Mouse (Mus musculus) heart, postnatal 25 days (tissue): ENCODE data around the gene Dctn1. TPM values are rescaled to one million over a fixed set of nuclear protein-coding genes. Genes with fewer than 3 reads are reported as not detected.

Experiments
- DNase-seq: peaks from one replicate; pipeline ENCODE4 v3.0.0; 2022; ENCODE audit warnings: low spot score
- intact Hi-C: fragments of 180-260 bp; cut with DNase I; formaldehyde crosslinking; loops from one replicate; pipeline ENCODE4 v1.15.1; 2025
- total RNA-seq, 2 experiments: library from RNA; stranded (reverse); gene quantifications; 2 replicates each; pipeline ENCODE4 v1.2.3; 2021

Gene Dctn1
- total RNA-seq, 2 experiments from 2014 or later: 134 to 136 TPM

- no peak for DNase-seq
- intact Hi-C loops: loop anchor here (10.0 kb wide), 1 partner anchor 464 kb away; the partner anchor contains the start of gene Cd207
Measured at GRCm38 (mm10) chr6:83210495-83210894, 44.8 kb downstream of the Dctn1 start.

- intact Hi-C loops: loop anchor here (10.0 kb wide), 1 partner anchor 463 kb away; the partner anchor contains the start of gene Cd207
- DNase-seq: no peak
Measured at GRCm38 (mm10) chr6:83211526-83211925, 45.8 kb downstream of the Dctn1 start.

GRCm38 (mm10) chr6:83215002-83215666 is 49.4 kb downstream of the Dctn1 start:
- DNase-seq: no peak
- intact Hi-C loops: loop anchor here (2.0 to 10.0 kb wide), 2 partner anchors 64 to 460 kb away; partner anchors contain the start of gene Cd207

GRCm38 (mm10) chr6:83219814-83220213 is 54.1 kb downstream of the Dctn1 start, which contains the start of gene Slc4a5:
TSS of gene Slc4a5 (plus strand) at chr6:83219828.
- DNase-seq: no peak
- intact Hi-C loops: loop anchor here (5.0 to 10.0 kb wide), 2 partner anchors 47 to 455 kb away; partner anchors contain the start of gene Cd207

- DNase-seq: no peak
- intact Hi-C loops: no loop called here
Measured at GRCm38 (mm10) chr6:83231486-83231885, 65.8 kb downstream of the Dctn1 start.

GRCm38 (mm10) chr6:83233306-83233705 is 67.6 kb downstream of the Dctn1 start:
- no peak for DNase-seq
- intact Hi-C loops: no loop called here

GRCm38 (mm10) chr6:83234280-83234741 is 68.6 kb downstream of the Dctn1 start:
- intact Hi-C loops: no loop called here

GRCm38 (mm10) chr6:83237123-83237522 is 71.4 kb downstream of the Dctn1 start:
- intact Hi-C loops: no loop called here
- DNase-seq: no peak

More at GRCm38 (mm10) chr6:83234280-83234741, 68.6 kb downstream of the Dctn1 start:
- no peak for DNase-seq

GRCm38 (mm10) chr6:83244422-83245061 is 78.8 kb downstream of the Dctn1 start:
- intact Hi-C loops: no loop called here
- DNase-seq: no peak

GRCm38 (mm10) chr6:83245134-83245533 is 79.4 kb downstream of the Dctn1 start:
- intact Hi-C loops: no loop called here
- no peak for DNase-seq

- intact Hi-C loops: no loop called here
- no peak for DNase-seq
Measured at GRCm38 (mm10) chr6:83245997-83246396, 80.3 kb downstream of the Dctn1 start.

- intact Hi-C loops: no loop called here
- DNase-seq: no peak
Measured at GRCm38 (mm10) chr6:83246750-83247149, 81.0 kb downstream of the Dctn1 start.

GRCm38 (mm10) chr6:83247153-83247552 is 81.4 kb downstream of the Dctn1 start:
- intact Hi-C loops: no loop called here
- no peak for DNase-seq

Other genes starting within 250 kb of the Dctn1 start
- gene Sema4f, start 226.2 kb upstream of the Dctn1 start, total RNA-seq: under 1 TPM; 0.34 to 0.47 TPM
- under 1 TPM in 1 of 2 experiments, not detected in 1; 0.17 TPM for gene M1ap, start 219.0 kb upstream of the Dctn1 start, total RNA-seq
- 1 to 10 TPM; 2.9 to 3.2 TPM for gene Dok1, start 132.4 kb upstream of the Dctn1 start, total RNA-seq
- 1 to 10 TPM; 2.0 to 4.2 TPM for gene Loxl3, start 131.7 kb upstream of the Dctn1 start, total RNA-seq
- gene Aup1, start 111.4 kb upstream of the Dctn1 start, total RNA-seq: 10 to 100 TPM; 65.5 to 73.0 TPM
- 10 to 100 TPM; 31.8 to 33.9 TPM for gene Htra2, start 110.6 kb upstream of the Dctn1 start, total RNA-seq
- gene Dqx1, start 108.1 kb upstream of the Dctn1 start, total RNA-seq: under 1 TPM; 0.36 to 0.52 TPM
- gene Tlx2, start 95.6 kb upstream of the Dctn1 start, total RNA-seq: not detected
- 1 to 10 TPM; 8.0 to 9.6 TPM for gene Pcgf1, start 88.1 kb upstream of the Dctn1 start, total RNA-seq
- 1 to 10 TPM; 1.3 TPM for gene Lbx2, start 79.6 kb upstream of the Dctn1 start, total RNA-seq
- gene Ccdc142, start 64.3 kb upstream of the Dctn1 start, total RNA-seq: 1 to 10 TPM; 1.4 to 1.7 TPM
- gene Gm42688, start 64.3 kb upstream of the Dctn1 start, total RNA-seq: 1 to 10 TPM in 1 of 2 experiments, under 1 TPM in 1; 0.99 to 1.6 TPM
- 100 to 1,000 TPM; 127 to 151 TPM for gene Mrpl53, start 56.9 kb upstream of the Dctn1 start, total RNA-seq
- 1 to 10 TPM; 8.4 to 9.0 TPM for gene Mogs, start 50.4 kb upstream of the Dctn1 start, total RNA-seq
- 10 to 100 TPM; 72.5 to 74.0 TPM for gene Wbp1, start 44.4 kb upstream of the Dctn1 start, total RNA-seq
- 10 to 100 TPM in 1 of 2 experiments, 1 to 10 TPM in 1; 7.0 to 12.7 TPM for gene Ino80b, start 40.5 kb upstream of the Dctn1 start, total RNA-seq
- 1 to 10 TPM; 2.8 to 5.4 TPM for gene Rtkn, start 30.5 kb upstream of the Dctn1 start, total RNA-seq
- gene Wdr54, start 9.5 kb upstream of the Dctn1 start, total RNA-seq: 1 to 10 TPM; 1.0 to 2.3 TPM
- under 1 TPM in 1 of 2 experiments, not detected in 1; 0.17 TPM for gene 1700003E16Rik, start 9.5 kb upstream of the Dctn1 start, total RNA-seq
- not detected for gene Slc4a5, start 53.9 kb downstream of the Dctn1 start, total RNA-seq
- gene Mthfd2, start 160.0 kb downstream of the Dctn1 start, total RNA-seq: 1 to 10 TPM; 2.4 to 2.6 TPM
- gene Mob1a, start 160.1 kb downstream of the Dctn1 start, total RNA-seq: 10 to 100 TPM; 24.9 to 25.0 TPM
- gene Bola3, start 183.2 kb downstream of the Dctn1 start, total RNA-seq: 100 to 1,000 TPM; 371 to 393 TPM